Mouse (Mus musculus) lung, adult 2 months (tissue): ENCODE data around the gene Olfr1008.
"Not testable (repeated sequence)": the region's sequence is repeated elsewhere in the genome, so short reads cannot be mapped to it uniquely, and the experiment has no call there.

Experiments used
- CTCF ChIP-seq: fragments of 200-500 bp; IDR thresholded peaks from 2 replicates; pipeline ENCODE4 v1.5.1; 2011; ENCODE audit warnings: mild to moderate bottlenecking, low read length, control low read depth; ENCODE audit not compliant: insufficient read depth
- POLR2A ChIP-seq: fragments of 200-500 bp; IDR thresholded peaks from 2 replicates; pipeline ENCODE4 v1.6.1; 2011; ENCODE audit warnings: low read depth, mild to moderate bottlenecking, control low read depth, low read length, borderline replicate concordance; ENCODE audit errors: extremely low read depth

DNA sequence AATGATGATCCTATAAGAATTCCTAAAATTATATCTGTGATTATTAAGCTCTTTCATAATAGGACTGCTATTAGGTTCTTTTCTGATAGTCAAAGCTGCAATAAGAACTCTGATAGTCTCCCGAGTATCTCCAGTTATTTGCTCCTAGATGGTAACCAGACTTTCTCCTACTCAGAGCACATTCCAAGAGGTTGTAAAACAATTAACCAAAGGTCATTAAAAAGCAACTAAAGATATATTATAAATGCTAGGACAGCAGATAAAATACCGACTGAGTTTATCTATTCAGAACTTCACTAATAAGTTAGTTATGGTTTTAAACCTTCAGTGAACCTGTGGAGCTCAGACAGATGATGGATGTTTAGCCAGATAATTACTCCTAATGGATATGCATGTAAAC lies 21.4 kb downstream of the Olfr1008 start:
- TF ChIP-seq CTCF, POLR2A: not testable (repeated sequence)
